Mouse (Mus musculus): ENCODE data around the gene Itgb1. TPM values are rescaled to one million over a fixed set of nuclear protein-coding genes. Genes with fewer than 3 reads are reported as not detected.

Gene Itgb1
- 9.7 and 12.6 TPM in 2 replicates for polyA plus RNA-seq (2012; rRNA removed)

DNA sequence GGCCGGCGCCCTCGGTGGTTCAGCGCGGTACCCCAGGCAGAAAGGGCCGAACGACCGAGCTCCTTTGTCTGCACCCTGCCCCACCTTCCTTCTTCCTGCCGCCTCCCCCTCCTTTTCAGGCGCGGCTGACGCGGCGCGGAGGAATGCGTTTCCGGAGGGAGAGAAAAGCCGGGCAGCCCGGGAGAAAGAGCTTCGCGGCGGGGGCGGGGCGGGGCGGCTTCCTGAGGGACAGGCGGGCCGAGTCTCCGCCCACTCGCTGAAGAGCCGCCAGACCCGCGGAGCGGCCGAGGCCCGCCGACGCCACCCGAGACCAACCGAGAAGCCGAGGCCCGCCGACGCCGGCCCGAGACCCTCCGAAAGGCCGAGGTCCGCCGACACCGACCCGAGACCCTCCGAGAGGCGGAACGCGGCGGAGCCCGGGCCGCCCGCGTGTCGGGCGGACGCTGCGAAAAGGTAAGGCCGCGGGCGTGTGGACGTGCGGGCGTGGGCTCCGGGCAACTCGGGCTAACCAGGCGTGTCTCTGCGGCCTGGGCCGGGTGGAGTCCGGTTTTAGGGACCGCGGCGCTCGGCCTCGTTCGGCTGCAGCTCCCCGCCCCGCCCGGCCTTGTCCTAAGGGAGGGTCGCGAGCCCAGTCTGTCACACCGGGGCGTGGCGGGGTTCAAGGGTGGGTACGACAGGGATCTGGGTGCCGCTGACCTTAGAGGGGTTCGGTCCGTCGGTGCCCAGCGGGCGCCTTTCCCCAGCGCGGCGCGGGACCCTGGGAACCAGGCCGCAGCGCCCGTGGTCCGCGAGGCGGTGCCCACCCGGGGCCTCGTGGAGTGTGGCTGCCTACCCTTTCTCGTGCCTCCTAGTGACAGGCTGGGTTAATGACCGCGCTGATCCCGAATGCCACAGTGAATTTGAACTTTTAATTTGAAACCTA lies at the start of gene Itgb1:
Gene Itgb1, plus strand, starts transcription at position 148 of the 922 bp plus-strand sequence.

Other genes with a start within 250 kb of the Itgb1 start
- gene Gm3952, start 113.0 kb downstream of the Itgb1 start, polyA plus RNA-seq (2012; rRNA removed) = not detected in 2 replicates

Data from stomach, adult 2 months (tissue).